Mouse (Mus musculus) CH12.LX (cell line): ENCODE results near the gene Hist1h4h. TPM values are rescaled to one million over a fixed set of nuclear protein-coding genes. Genes with fewer than 3 reads are reported as not detected.

Source experiments
- DNase-seq: peaks from one replicate; pipeline ENCODE4 v3.0.0-alpha.2; 2013; ENCODE audit errors: extremely low read depth
- H3K27ac ChIP-seq: 2 replicates; pipeline ENCODE4 v1.5.1; 2012; ENCODE audit warnings: low read depth, mild to moderate bottlenecking, control low read depth, moderate library complexity; ENCODE audit not compliant: insufficient read depth
- H3K27me3 ChIP-seq: replicated peaks from 2 replicates; pipeline ENCODE3; 2012; ENCODE audit warnings: inconsistent platforms
- H3K36me3 ChIP-seq, 2 experiments: replicated peaks in 1 of 2; 2 replicates each; pipeline versions ENCODE3 to v1.6.1; 2012; ENCODE audit warnings: inconsistent platforms in 1 of 2, low read length in 1 of 2, mild to moderate bottlenecking in 1 of 2, mixed read lengths in 1 of 2, moderate library complexity in 1 of 2; ENCODE audit not compliant: control insufficient read depth in 1 of 2, insufficient read depth in 1 of 2
- H3K4me1 ChIP-seq, 2 experiments: 2 replicates each; pipeline ENCODE4 v1.6.1; 2012; ENCODE audit warnings: inconsistent platforms in 1 of 2, moderate library complexity in 1 of 2; ENCODE audit not compliant: insufficient read depth in 2 of 2, control insufficient read depth in 1 of 2
- H3K4me2 ChIP-seq: 2 replicates; pipeline ENCODE4 v1.6.1; 2012; ENCODE audit warnings: low read depth, mild to moderate bottlenecking, control low read depth; ENCODE audit not compliant: poor library complexity, insufficient read depth, severe bottlenecking
- H3K4me3 ChIP-seq, 3 experiments: fragments of 150-350 bp in 1 of 3; sonication (generic) in 1 of 3; replicated peaks in 1 of 3; 2 replicates each; pipeline versions ENCODE3 to v1.5.1; 2011 to 2012; ENCODE audit warnings: low read depth in 2 of 3, low read length in 2 of 3, mild to moderate bottlenecking in 2 of 3, moderate library complexity in 2 of 3, control low read depth in 1 of 3, improper control_type of control experiment in 1 of 3, inconsistent platforms in 1 of 3, mixed read lengths in 1 of 3; ENCODE audit not compliant: poor library complexity in 1 of 3
- H3K79me2 ChIP-seq: replicated peaks from 2 replicates; pipeline ENCODE4 v1.6.1; 2012; ENCODE audit warnings: mild to moderate bottlenecking, moderate library complexity; ENCODE audit not compliant: control insufficient read depth, poor library complexity, insufficient read depth, severe bottlenecking; ENCODE audit errors: extremely low read depth
- H3K9ac ChIP-seq: 2 replicates; pipeline ENCODE4 v1.6.1; 2012; ENCODE audit warnings: low read depth, mild to moderate bottlenecking, control low read depth, moderate library complexity; ENCODE audit not compliant: insufficient read depth
- H3K9me3 ChIP-seq: replicated peaks from 2 replicates; pipeline ENCODE3; 2012; ENCODE audit warnings: low read length, inconsistent platforms, mixed read lengths
- CHD1 ChIP-seq: IDR thresholded peaks from 2 replicates; pipeline ENCODE4 v1.6.1; 2012; ENCODE audit warnings: low read depth, low read length, improper control_type of control experiment, inconsistent platforms
- CHD2 ChIP-seq: IDR thresholded peaks from 2 replicates; pipeline ENCODE4 v1.6.1; 2011; ENCODE audit warnings: low read length, improper control_type of control experiment
- CTCF ChIP-seq, 2 experiments: IDR thresholded peaks in 1 of 2; conservative IDR thresholded peaks in 1 of 2; 2 replicates each; pipeline ENCODE4 v1.5.1; 2011 to 2012; ENCODE audit warnings: low read depth in 2 of 2, low read length in 2 of 2, improper control_type of control experiment in 1 of 2, inconsistent platforms in 1 of 2, mild to moderate bottlenecking in 1 of 2, moderate library complexity in 1 of 2
- E2F4 ChIP-seq: IDR thresholded peaks from 2 replicates; pipeline ENCODE4 v1.6.1; 2011; ENCODE audit warnings: low read depth, low read length, improper control_type of control experiment; ENCODE audit not compliant: insufficient replicate concordance
- ELF1 ChIP-seq: IDR thresholded peaks from 2 replicates; pipeline ENCODE4 v1.6.1; 2014; ENCODE audit warnings: low read depth, mild to moderate bottlenecking, inconsistent platforms, low read length, improper control_type of control experiment
- GABPA ChIP-seq: IDR thresholded peaks from 2 replicates; pipeline ENCODE4 v1.6.1; 2012; ENCODE audit warnings: low read depth, low read length, improper control_type of control experiment, inconsistent platforms; ENCODE audit not compliant: insufficient replicate concordance
- HCFC1 ChIP-seq: IDR thresholded peaks from 2 replicates; pipeline ENCODE4 v1.6.1; 2012; ENCODE audit warnings: low read depth, mild to moderate bottlenecking, inconsistent platforms, low read length, improper control_type of control experiment
- JUN ChIP-seq: IDR thresholded peaks from 2 replicates; pipeline ENCODE4 v1.6.1; 2011; ENCODE audit warnings: low read depth, mild to moderate bottlenecking, low read length, improper control_type of control experiment, moderate library complexity; ENCODE audit not compliant: insufficient read depth
- JUND ChIP-seq: conservative IDR thresholded peaks from 2 replicates; pipeline ENCODE4 v1.6.1; 2011; ENCODE audit warnings: low read depth, low read length, improper control_type of control experiment
- KAT2A ChIP-seq: IDR thresholded peaks from 2 replicates; pipeline ENCODE4 v1.6.1; 2012; ENCODE audit warnings: low read length, improper control_type of control experiment, inconsistent platforms; ENCODE audit not compliant: insufficient replicate concordance
- MAFK ChIP-seq: IDR thresholded peaks from 2 replicates; pipeline ENCODE4 v1.6.1; 2011; ENCODE audit warnings: low read length, improper control_type of control experiment; ENCODE audit not compliant: insufficient replicate concordance
- MAX ChIP-seq: IDR thresholded peaks from 2 replicates; pipeline ENCODE4 v1.6.1; 2011; ENCODE audit warnings: low read length, improper control_type of control experiment
- MAZ ChIP-seq: IDR thresholded peaks from 2 replicates; pipeline ENCODE4 v1.6.1; 2012; ENCODE audit warnings: low read depth, mild to moderate bottlenecking, inconsistent platforms, low read length, improper control_type of control experiment, moderate library complexity
- NRF1 ChIP-seq: IDR thresholded peaks from 2 replicates; pipeline ENCODE4 v1.6.1; 2014; ENCODE audit warnings: low read depth, mild to moderate bottlenecking, inconsistent platforms, low read length, improper control_type of control experiment, moderate library complexity
- POLR2A ChIP-seq: IDR thresholded peaks from 2 replicates; pipeline ENCODE4 v1.6.1; 2011; ENCODE audit warnings: low read depth, mild to moderate bottlenecking, improper control_type of control experiment, low read length
- SIN3A ChIP-seq: IDR thresholded peaks from 2 replicates; pipeline ENCODE4 v1.6.1; 2012; ENCODE audit warnings: low read length, improper control_type of control experiment, inconsistent platforms
- TBP ChIP-seq: conservative IDR thresholded peaks from 2 replicates; pipeline ENCODE4 v1.6.1; 2011; ENCODE audit warnings: low read depth, low read length, improper control_type of control experiment
- USF1 ChIP-seq: IDR thresholded peaks from 2 replicates; pipeline ENCODE4 v1.6.1; 2014; ENCODE audit warnings: low read depth, mild to moderate bottlenecking, inconsistent platforms, low read length, improper control_type of control experiment
- USF2 ChIP-seq: conservative IDR thresholded peaks from 2 replicates; pipeline ENCODE4 v1.6.1; 2011; ENCODE audit warnings: low read depth, low read length, improper control_type of control experiment
- ZC3H11A ChIP-seq: IDR thresholded peaks from 2 replicates; pipeline ENCODE4 v1.6.1; 2012; ENCODE audit warnings: low read depth, mild to moderate bottlenecking, inconsistent platforms, low read length, improper control_type of control experiment
- ZMIZ1 ChIP-seq: IDR thresholded peaks from 2 replicates; pipeline ENCODE4 v1.6.1; 2012; ENCODE audit warnings: low read depth, mild to moderate bottlenecking, inconsistent platforms, low read length, improper control_type of control experiment
- ZNF384 ChIP-seq: IDR thresholded peaks from 2 replicates; pipeline ENCODE4 v1.6.1; 2012; ENCODE audit warnings: low read depth, low read length, improper control_type of control experiment, inconsistent platforms
- dilution Hi-C: fragments of 300-500 bp; cut with MboI; formaldehyde crosslinking; loops from 2 replicates; pipeline ENCODE4 v1.14.3; 2020; ENCODE audit warnings: low sequenced_read_pairs; ENCODE audit not compliant: extremely low pct_unique_long_range_greater_than_20kb, extremely low pct_ligation_motif_present
- in situ Hi-C: fragments of 300-500 bp; cut with MboI; formaldehyde crosslinking; loops from 3 replicates; pipeline ENCODE4 v1.14.3; 2019; ENCODE audit warnings: low sequenced_read_pairs, low pct_ligation_motif_present, low pct_unique_long_range_greater_than_20kb, mixed read lengths
- polyA plus RNA-seq: library from polyadenylated mRNA; unstranded; fragments of >175 nt; gene quantifications from 2 replicates; pipeline ENCODE4 v1.2.1, GENCODE M21; 2012; ENCODE audit warnings: low read depth; ENCODE audit not compliant: insufficient read length
- total RNA-seq, 2 experiments: library from RNA; depleted of rRNA; stranded (reverse); fragments of 300-350 nt in 1 of 2; fragments of >200 nt in 1 of 2; gene quantifications; 2 replicates each; pipeline ENCODE4 v1.2.3; 2012 to 2014

The Hist1h4h gene
- total and polyA plus RNA-seq, 3 experiments, result 5.5 to 4,957 (median 19.4) TPM

DNA sequence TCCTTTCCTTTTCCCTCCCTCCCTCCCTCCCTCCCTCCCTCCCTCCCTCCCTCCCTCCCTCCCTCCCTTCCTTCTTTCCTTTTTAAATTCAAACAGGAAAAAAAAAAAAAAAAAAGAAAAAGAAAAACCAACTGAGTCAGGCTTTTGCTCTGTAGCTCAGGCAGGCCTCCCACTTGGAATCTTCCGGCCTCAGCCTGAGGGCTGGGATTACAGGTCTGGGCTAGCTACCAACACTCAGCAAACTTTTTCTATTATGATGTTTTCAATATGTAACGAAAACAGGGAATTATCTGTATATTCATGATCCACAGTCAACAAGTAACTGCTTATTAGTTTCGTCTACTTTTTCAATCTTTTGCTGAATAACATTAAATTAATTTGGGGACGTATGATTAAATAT, 27.9 kb upstream of the Hist1h4h start:
- Histone ChIP-seq H3K4me1 (peaks cover 3 to 15% of the 10 kb centered on the region in 2 experiments; a peak in 3 of 4 replicates), H3K27me3 (no peaks in the 10 kb centered on the region), H3K79me2 (no peaks in the 10 kb centered on the region), H3K9ac (no peak overlapping the region), H3K9me3 (no peaks in the 10 kb centered on the region), H3K36me3 (no peaks in the 10 kb centered on the region), H3K27ac (no peak overlapping the region), H3K4me3 (peak overlapping the region in 2 of 3 experiments; percentile 9 to 23), H3K4me2 (peak overlapping the region; percentile 51; the same call in 1 of the 2 replicates)
- in situ Hi-C loops, result loop anchor here (10.0 to 25.0 kb wide), 2 partner anchors 198 to 1566 kb away; partner anchors contain the start of gene Zfp184
- no peak for DNase-seq
- no peak for TF ChIP-seq MAX
- no peak for TF ChIP-seq ZMIZ1
- no peak for TF ChIP-seq HCFC1
- no peak for TF ChIP-seq JUN
- no peak for TF ChIP-seq POLR2A
- no peak for TF ChIP-seq CHD2
- no peak for TF ChIP-seq CTCF (conservative IDR thresholded peaks at IDR 0.05 in 1 of 2, IDR thresholded peaks at IDR 0.05 in 1 of 2; ENCODE audit: low read depth in 2 of 2, low read length in 2 of 2)
- no peak for TF ChIP-seq SIN3A
- no peak for TF ChIP-seq ZC3H11A
- no peak for TF ChIP-seq ZNF384
- no peak for TF ChIP-seq JUND
- TF ChIP-seq KAT2A, result no peak
- TF ChIP-seq CHD1, result no peak
- dilution Hi-C loops, result no loop called here

DNA sequence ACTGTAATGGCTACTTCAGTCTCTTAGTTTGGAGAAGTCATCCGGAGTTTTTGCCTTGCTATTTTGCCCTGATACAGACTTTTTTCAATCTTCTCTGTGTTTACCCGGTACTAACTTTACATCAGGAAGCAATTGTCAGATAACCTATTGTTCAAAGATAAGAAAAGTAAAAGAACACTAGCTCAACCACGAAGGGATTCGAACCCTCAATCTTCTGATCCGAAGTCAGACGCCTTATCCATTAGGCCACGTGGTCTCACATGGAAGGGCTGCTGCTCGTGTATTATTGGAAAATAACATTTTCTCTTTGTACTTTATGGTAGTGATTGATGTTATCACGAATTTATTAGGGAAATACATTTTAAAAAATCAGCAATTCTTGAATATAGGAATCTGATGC, 27.1 kb upstream of the Hist1h4h start:
- Histone ChIP-seq H3K36me3 (no peaks in the 10 kb centered on the region), H3K4me1 (peaks cover 6 to 23% of the 10 kb centered on the region in 2 experiments; a peak in 3 of 4 replicates), H3K4me2 (peak overlapping the region; percentile 84), H3K9me3 (no peaks in the 10 kb centered on the region), H3K79me2 (no peaks in the 10 kb centered on the region), H3K27ac (no peak overlapping the region), H3K27me3 (no peaks in the 10 kb centered on the region), H3K9ac (peak overlapping the region; percentile 54), H3K4me3 (peak overlapping the region; percentile 17 to 43 (median 32))
- in situ Hi-C loops, result loop anchor here (10.0 to 25.0 kb wide), 2 partner anchors 199 to 1566 kb away; partner anchors contain the start of gene Zfp184
- no peak for TF ChIP-seq JUND
- TF ChIP-seq USF1, result peak; percentile 78
- TF ChIP-seq SIN3A, result 0 out of 2 replicates have a peak, but pooled peaks have one; percentile 27
- peak; percentile 96 for TF ChIP-seq MAFK
- TF ChIP-seq GABPA, result no peak
- TF ChIP-seq ELF1, result peak; percentile 96
- peak; percentile 64 for TF ChIP-seq NRF1
- TF ChIP-seq MAX, result peak; percentile 88
- no peak for TF ChIP-seq CHD2
- TF ChIP-seq MAZ, result no peak
- TF ChIP-seq HCFC1, result no peak
- TF ChIP-seq TBP, result peak; percentile 100
- peak; percentile 74; the same call in 1 of the 2 replicates for TF ChIP-seq KAT2A
- TF ChIP-seq USF2, result peak; percentile 65
- peak; percentile 91; the same call in 1 of the 2 replicates for TF ChIP-seq E2F4
- dilution Hi-C loops, result no loop called here
- DNase-seq, result peak; percentile 82
